Mouse (Mus musculus) left cerebral cortex, adult 2 months (tissue): Measurements from ENCODE around the gene Cttnbp2nl. TPM values are rescaled to one million over a fixed set of nuclear protein-coding genes. Genes with fewer than 3 reads are reported as not detected.
A peak's percentile ranks its signal among the peaks of the same experiment; 100 is the strongest.

Experiments
- DNase-seq, 2 experiments: peaks; one replicate each; pipeline ENCODE4 v3.0.0; 2021 to 2022; ENCODE audit warnings: low spot score in 2 of 2, mixed read lengths in 1 of 2; ENCODE audit errors: extremely low spot score in 1 of 2
- H3K27ac ChIP-seq: fragments of 200-600 bp; 2 replicates; pipeline ENCODE4 v1.8.1; 2022
- H3K4me3 ChIP-seq: fragments of 200-600 bp; 2 replicates; pipeline ENCODE4 v1.8.1; 2022
- CTCF ChIP-seq: fragments of 200-600 bp; IDR thresholded peaks from 2 replicates; pipeline ENCODE4 v1.8.1; 2022; ENCODE audit warnings: antibody characterized with exemption, mild to moderate bottlenecking, moderate library complexity
- intact Hi-C: fragments of 180-260 bp; cut with DNase I; formaldehyde crosslinking; loops from one replicate; pipeline ENCODE4 v1.15.1; 2025
- total RNA-seq, 2 experiments: library from RNA; stranded (reverse); gene quantifications; 2 replicates each; pipeline ENCODE4 v1.2.3; 2021

Gene Cttnbp2nl
- total RNA-seq, 2 experiments from 2014 or later, result 23.8 to 27.9 TPM

DNA sequence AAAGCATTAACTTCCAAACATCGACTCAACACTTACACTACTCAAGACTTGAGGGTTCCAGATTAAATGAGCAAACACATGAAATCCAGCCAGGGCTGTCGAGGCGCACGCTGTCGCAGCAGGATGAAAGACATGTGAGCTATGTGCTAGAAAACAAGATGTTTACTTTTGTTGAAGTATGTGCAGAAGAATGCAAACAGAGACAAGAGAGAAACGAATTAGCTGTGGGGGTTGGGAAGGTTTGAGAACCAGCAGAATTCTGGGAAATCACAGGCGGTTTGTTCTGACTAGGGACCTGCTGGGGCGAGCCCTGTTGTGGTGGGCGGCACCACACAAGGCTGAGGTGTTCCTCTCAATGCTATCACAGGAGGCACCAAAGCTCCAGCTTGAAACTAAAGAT, 44.9 kb downstream of the Cttnbp2nl start:
- no peak for TF ChIP-seq CTCF
- Histone ChIP-seq H3K4me3 (no peak overlapping the region), H3K27ac (no peak overlapping the region)
- intact Hi-C loops, result no loop called here
- DNase-seq, result no peak

DNA sequence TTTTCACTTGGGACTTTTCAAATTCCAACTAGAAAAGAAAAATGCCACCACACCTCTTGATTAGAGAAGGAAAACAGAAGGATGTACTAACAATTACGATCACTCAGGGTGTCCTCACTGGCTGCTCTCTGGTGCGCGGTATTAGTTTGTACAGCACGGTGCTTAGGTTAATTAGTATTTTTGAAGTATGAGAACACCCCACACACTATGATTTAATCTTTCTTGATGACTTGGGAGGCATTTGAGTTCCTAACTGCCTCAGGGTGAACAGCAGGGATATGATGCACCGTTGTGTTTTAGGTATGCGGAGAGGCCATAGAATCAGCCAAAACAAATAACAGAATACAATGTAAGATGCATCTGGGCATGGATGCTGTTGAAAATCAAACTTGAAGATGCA, 46.8 kb downstream of the Cttnbp2nl start:
- no peak overlapping the region for H3K4me3 ChIP-seq
- TF ChIP-seq CTCF, result no peak
- intact Hi-C loops, result no loop called here
- DNase-seq, result no peak
- H3K27ac ChIP-seq, result no peak overlapping the region; the same call in 1 of the 2 replicates

DNA sequence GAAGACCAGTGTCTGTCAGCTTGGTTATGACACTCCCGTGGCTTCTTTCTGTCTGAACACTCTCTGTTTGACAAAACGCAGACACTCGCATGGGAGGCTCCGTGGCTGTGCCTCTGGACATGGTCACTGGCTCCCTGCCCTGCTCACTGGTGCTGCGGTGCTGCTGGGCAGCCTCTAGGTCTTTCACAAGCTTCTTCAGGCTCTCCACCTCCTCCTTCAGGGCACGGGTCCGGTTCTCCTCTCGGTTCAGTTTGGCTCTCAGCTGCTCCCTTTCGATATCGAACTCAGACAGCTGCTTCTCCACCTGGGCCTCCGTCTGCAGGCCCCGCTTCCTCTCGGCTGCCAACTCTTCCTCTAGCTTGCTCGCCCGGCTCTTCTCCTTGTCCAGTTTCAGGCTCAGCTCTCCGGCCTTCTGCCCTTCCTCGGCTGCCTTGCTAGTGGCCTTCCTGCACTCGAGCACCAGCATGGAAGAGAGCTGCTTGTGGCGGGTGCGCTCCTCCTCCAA, 47.3 kb downstream of the Cttnbp2nl start:
- no peak for DNase-seq
- TF ChIP-seq CTCF, result no peak
- Histone ChIP-seq H3K27ac (peak overlapping the region; percentile 51; the same call in 1 of the 2 replicates), H3K4me3 (no peak overlapping the region)
- intact Hi-C loops, result no loop called here

DNA sequence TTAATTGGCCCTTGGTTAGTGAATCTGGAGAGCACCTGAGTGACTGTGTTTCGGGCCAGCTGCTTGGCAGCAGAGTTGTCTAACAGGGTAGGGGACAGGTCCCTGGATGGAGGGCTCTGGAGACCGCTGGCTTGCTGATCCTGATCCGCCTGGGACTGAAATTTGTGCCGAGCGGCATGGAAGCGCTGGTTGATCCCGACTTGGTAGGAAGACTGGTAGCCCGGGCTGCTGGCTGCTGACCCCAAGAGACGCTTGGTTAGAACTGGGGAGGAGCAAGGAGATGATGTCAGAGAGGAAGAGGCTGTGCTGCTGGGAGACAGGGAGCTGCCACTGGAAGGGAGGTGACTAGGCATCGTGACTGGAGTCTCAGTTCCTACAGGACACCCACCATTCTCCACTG, 47.9 kb downstream of the Cttnbp2nl start:
- intact Hi-C loops, result no loop called here
- Histone ChIP-seq H3K27ac (peak overlapping the region; percentile 51), H3K4me3 (no peak overlapping the region)
- DNase-seq, result no peak
- TF ChIP-seq CTCF, result no peak

DNA sequence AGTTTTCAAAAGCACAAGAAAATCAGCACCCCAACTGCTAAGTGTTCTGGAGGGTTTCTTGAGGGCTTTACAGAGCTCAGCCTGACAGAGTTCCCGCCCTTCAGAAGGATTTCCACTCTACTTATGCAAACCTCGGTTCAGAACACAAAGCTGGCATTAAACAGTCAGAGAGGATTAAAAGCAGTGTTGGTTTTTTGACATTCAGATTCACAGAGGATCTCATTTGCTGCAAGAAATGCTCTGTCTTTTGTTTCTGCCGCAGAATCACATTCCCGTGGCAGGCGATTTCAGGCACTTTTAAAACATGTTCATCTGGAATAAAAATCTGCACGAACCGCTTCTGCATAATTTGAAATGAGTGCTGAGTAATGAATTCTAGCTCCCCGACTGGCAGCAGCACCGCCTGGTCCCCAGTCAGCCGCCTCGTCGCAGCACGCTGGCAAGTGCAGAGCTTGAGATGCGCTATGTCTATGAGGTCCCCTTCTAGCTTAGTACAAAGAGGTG, 48.9 kb downstream of the Cttnbp2nl start:
- intact Hi-C loops, result no loop called here
- Histone ChIP-seq H3K4me3 (no peak overlapping the region), H3K27ac (peak overlapping the region; percentile 51)
- TF ChIP-seq CTCF, result no peak
- DNase-seq, result peak; percentile 52 to 58

DNA sequence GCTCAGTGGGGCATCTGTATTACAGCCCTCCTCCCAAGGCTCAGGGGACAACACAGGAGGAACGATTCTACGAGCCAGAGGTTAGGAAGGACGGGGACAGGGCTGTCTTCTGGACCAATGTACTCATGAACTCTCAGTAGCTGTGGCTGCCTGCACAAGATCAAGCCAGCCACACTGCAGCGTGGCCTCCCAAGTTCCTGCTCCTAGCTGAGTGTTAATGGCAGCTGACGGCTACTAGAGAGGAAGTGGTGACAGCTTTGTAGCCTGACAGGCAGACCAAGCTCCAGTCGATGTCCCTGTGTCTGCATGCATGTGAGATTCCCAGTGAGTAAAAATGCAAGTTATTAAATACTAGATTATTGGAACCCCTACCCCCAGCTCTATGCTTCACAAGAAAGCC, 51.6 kb downstream of the Cttnbp2nl start:
- TF ChIP-seq CTCF, result no peak
- no peak for DNase-seq
- Histone ChIP-seq H3K4me3 (no peak overlapping the region), H3K27ac (no peak overlapping the region)
- intact Hi-C loops, result no loop called here

DNA sequence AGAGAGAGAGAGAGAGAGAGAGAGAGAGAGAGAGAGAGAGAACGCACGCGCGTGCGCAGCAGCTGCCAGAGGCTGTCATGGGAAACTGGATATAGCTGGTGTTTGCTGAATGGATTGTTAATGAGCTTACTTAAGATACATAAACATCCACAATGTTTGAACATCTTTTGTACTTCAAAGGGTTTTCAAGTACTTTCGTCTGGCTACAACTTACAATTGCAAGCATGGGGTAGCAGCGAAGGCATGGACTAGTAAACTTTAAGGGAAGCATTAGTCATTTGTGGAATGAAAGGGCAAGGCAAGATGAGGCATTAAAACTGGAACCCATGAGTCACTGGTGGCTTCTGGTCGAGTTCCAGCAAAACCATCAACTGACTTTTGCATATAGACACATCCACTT, 52.4 kb downstream of the Cttnbp2nl start:
- no peak for TF ChIP-seq CTCF
- no peak for DNase-seq
- H3K4me3 ChIP-seq, result no peak overlapping the region
- intact Hi-C loops, result no loop called here
- no peak overlapping the region for H3K27ac ChIP-seq

DNA sequence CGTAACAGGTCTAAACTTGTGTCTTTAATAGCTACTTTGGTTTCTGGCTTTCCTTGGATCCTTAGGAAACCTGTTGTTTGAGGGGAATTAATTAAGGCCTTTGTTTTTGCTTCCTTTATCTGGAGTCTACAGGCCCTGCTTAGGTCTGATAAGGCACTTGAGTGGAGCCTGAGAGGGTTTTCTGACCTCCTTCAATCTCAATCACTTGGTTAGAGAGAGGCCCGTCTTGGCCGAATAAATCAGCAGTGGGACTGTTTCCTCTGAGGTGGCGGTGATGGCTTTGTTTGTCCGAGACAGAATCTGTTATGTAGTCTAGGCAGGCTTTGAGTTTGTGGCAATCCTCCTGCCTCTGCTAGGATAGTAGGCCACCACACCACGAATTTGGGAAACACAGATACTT, 55.4 kb downstream of the Cttnbp2nl start:
- no peak for TF ChIP-seq CTCF
- DNase-seq, result no peak
- Histone ChIP-seq H3K4me3 (no peak overlapping the region), H3K27ac (no peak overlapping the region)
- intact Hi-C loops, result no loop called here

DNA sequence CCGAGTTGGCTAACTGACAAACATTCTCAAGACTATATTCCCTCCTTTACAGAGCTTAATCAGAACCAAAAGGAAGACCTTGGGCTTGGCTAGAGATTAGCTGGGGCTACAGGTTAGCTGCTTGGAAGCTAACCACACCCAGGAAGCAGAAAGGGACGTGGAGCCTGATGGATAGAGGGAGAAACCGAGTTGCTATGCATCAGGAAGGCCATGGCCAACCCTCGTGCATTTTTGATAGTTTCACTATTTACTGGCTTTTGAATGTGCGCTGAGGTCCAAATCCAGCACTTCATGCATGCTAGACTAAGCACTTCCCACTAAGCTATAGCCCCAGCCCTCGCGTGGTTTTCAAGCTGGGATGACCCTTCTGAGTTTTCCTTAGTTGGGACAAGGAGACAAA, 57.2 kb downstream of the Cttnbp2nl start:
- no peak for TF ChIP-seq CTCF
- intact Hi-C loops, result no loop called here
- Histone ChIP-seq H3K4me3 (no peak overlapping the region), H3K27ac (no peak overlapping the region)
- DNase-seq, result no peak

DNA sequence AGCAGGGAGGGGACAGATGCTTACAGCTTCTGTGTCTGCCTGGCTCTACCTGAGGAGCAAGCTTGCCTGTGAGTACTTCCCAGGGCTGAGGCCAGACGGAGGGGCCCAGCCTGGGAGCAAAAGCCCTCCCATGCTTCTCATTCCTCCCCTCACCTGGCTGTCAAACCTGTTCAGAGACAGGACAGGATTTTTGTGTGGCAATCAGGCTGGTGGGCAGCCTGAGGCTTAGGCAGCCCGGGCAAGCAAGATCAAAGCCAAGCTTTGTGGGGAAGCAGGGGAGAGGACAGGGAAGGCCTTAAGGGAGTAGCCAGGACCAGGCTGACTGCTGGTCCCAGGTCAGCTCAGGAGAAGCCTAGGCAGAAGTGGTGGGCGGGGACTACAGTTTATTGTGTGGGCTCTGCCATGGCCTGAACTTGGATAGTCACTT, 58.5 kb downstream of the Cttnbp2nl start:
- peak overlapping the region; percentile 88 for H3K27ac ChIP-seq
- no peak for TF ChIP-seq CTCF
- 0 out of 2 replicates have a peak overlapping the region, but pooled peaks have one; percentile 9 for H3K4me3 ChIP-seq
- DNase-seq, result no peak
- intact Hi-C loops, result no loop called here

DNA sequence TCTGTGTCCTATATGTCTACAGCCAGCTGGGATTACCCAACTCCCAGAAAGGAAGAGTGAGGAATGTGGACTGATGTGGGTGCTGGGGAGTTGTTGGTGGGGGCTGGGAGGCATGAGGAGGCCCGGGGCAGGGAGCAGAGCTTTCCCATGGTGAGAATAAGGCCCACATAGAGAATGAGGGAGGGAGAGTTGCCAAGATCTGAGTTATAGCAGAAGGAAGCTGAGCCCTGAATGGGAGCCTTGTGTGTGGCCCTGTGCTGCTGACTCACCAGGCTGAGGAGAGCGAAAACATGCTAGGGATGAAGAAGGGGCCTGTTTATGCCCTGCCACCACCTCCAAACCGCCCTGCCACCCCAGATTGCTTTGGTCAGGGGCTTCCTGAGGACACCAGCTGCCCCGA, 59.1 kb downstream of the Cttnbp2nl start:
- intact Hi-C loops, result no loop called here
- Histone ChIP-seq H3K4me3 (no peak overlapping the region), H3K27ac (peak overlapping the region; percentile 88)
- TF ChIP-seq CTCF, result no peak
- DNase-seq, result peak; percentile 56 to 60

DNA sequence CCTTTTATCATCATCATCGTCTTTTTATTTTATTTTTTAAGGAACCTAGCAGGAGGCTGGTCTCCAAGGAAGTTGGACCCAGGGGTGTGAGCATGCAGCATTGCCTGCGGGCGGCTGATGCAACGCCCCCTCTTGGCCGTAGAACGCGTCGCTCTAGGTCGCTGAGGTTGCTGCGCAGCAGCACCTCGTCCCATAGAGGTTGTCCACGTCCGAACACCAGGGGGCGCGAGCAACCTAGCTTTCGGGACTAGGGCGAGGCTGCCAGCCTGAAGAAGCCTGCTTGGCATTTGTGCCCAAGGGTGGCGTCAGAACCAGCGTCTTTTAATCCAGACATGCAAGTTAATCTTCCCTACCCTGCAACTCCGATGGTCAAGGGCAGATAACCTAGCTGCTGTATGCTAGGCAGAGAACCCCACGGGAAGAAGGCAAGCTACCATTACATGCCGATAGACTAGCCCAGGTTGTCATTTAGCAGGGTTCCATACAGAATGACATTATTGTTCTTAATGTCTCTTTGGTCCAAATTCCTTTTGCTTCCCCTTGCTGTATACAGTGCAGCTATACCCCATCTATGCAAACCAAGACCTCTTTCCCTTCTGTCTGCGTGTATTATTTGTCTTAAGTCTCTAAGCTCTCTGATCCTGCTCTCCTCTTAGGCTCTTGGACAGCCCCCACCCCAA, 60.1 kb downstream of the Cttnbp2nl start:
- peak; percentile 90 for DNase-seq
- H3K4me3 ChIP-seq, result peak overlapping the region; percentile 33
- H3K27ac ChIP-seq, result peak overlapping the region; percentile 77
- intact Hi-C loops, result loop anchor here (1.0 kb wide), 1 partner anchor 65 kb away; no protein-coding TSS in a partner anchor
- peak; percentile 91 for TF ChIP-seq CTCF

DNA sequence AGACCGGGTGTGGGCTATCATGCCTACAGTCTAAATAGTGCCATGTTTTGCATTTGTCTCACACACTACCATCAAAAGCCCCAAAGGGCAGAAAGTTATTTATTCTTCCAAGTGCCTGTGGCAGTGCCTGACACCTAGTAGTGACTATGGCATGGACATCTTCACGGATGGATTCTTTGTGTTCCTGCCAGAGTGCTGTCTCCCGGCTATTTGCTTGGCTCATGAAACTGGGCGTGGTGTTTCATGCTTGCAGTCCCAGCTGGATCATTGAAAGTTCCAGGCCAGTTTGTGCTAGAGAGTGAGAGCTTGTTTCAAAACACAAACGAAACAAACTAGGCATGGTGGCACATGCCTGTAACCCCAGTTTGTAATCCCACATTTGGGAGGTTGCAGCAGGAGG, 61.2 kb downstream of the Cttnbp2nl start:
- DNase-seq, result no peak
- no peak for TF ChIP-seq CTCF
- intact Hi-C loops, result loop anchor here (1.0 kb wide), 1 partner anchor 67 kb away; no protein-coding TSS in a partner anchor

More for the DNA sequence above, 61.2 kb downstream of the Cttnbp2nl start:
- H3K27ac ChIP-seq, result no peak overlapping the region
- H3K4me3 ChIP-seq, result no peak overlapping the region
